Mouse (Mus musculus) forebrain, embryonic 11.5 days (tissue): ENCODE measurements around the gene Fosl2. TPM values are rescaled to one million over a fixed set of nuclear protein-coding genes. Genes with fewer than 3 reads are reported as not detected.

Experiments used
- ATAC-seq: fragments of 200-750 bp; cut with Nextera tagmentation; replicated peaks from 2 replicates; pipeline ENCODE4 v1.8.0; 2017; ENCODE audit warnings: moderate TSS enrichment; ENCODE audit not compliant: low FRiP score
- DNase-seq: peaks from one replicate; pipeline ENCODE4 v3.0.0-alpha.2; 2017; ENCODE audit warnings: low spot score
- H3K27ac ChIP-seq: fragments of 300-500 bp; sonication (generic); 2 replicates; pipeline ENCODE4 v1.5.1; 2014; ENCODE audit warnings: low read depth, low read length
- H3K27me3 ChIP-seq: fragments of 300-500 bp; sonication (generic); 2 replicates; pipeline ENCODE4 v1.6.1; 2014; ENCODE audit warnings: mild to moderate bottlenecking, low read length, mixed read lengths; ENCODE audit not compliant: control insufficient read depth, insufficient read depth
- H3K36me3 ChIP-seq: fragments of 300-500 bp; sonication (generic); 2 replicates; pipeline ENCODE4 v1.6.1; 2014; ENCODE audit warnings: mild to moderate bottlenecking, low read length, moderate library complexity, mixed read lengths; ENCODE audit not compliant: control insufficient read depth, insufficient read depth
- H3K4me1 ChIP-seq: fragments of 300-500 bp; sonication (generic); replicated peaks from 2 replicates; pipeline ENCODE4 v1.6.1; 2014; ENCODE audit warnings: low read length, mixed read lengths; ENCODE audit not compliant: control insufficient read depth, insufficient read depth
- H3K4me2 ChIP-seq: fragments of 300-500 bp; sonication (generic); 2 replicates; pipeline ENCODE4 v1.6.1; 2014; ENCODE audit warnings: low read depth, mild to moderate bottlenecking, low read length, moderate library complexity, mixed read lengths; ENCODE audit not compliant: severe bottlenecking
- H3K4me3 ChIP-seq: fragments of 300-500 bp; sonication (generic); 2 replicates; pipeline ENCODE4 v1.5.1; 2014; ENCODE audit warnings: low read depth, low read length
- H3K9ac ChIP-seq: fragments of 300-500 bp; sonication (generic); 2 replicates; pipeline ENCODE4 v1.6.1; 2014; ENCODE audit warnings: low read length
- H3K9me3 ChIP-seq: fragments of 300-500 bp; sonication (generic); 2 replicates; pipeline ENCODE4 v1.6.1; 2016; ENCODE audit warnings: low read length, mixed read lengths; ENCODE audit not compliant: control insufficient read depth
- WGBS: fragments of 180-500 bp; shearing (Covaris S2); extraction: QIAGEN DNeasy Blood & Tissue Kit; methylation state at CpG from one replicate; pipeline ENCODE4 v1.1.7; 2014; 5-methylcytosine and 5-hydroxymethylcytosine counted together
- polyA plus RNA-seq: library from polyadenylated mRNA; unstranded; fragments of >200 nt; fragmentation: Nextera tagmentation; extraction: Ambion mirVana; gene quantifications from 2 replicates; pipeline ENCODE4 v1.2.1, GENCODE M21; 2014

Fosl2 gene
- polyA plus RNA-seq, 1 experiment from 2014 or later: 0.68 TPM

DNA sequence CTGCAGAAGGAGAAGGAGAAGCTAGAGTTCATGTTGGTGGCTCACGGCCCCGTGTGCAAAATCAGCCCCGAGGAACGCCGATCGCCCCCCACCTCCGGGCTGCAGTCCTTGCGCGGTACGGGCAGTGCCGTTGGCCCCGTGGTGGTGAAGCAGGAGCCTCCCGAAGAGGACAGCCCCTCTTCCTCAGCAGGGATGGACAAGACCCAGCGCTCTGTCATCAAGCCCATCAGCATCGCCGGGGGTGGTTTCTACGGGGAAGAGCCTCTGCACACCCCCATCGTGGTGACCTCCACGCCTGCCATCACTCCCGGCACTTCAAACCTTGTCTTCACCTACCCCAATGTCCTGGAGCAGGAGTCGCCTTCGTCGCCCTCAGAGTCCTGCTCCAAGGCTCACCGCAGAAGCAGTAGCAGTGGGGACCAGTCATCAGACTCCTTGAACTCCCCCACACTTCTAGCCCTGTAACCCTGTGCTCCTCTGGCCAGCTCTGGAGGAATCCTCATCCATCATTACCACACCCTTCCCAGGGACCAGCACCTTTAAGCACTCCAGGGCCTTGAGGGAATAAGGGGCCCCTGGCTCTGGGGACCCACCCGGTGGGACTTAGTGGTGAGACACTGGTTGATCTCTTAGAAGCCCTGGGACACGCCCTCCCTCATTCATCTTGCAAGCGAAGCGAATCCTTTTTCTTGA is 17.3 kb downstream of the Fosl2 start:
- 70% methylated on average over 28 of the region's 28 CpGs for WGBS
- no peaks in the 10 kb centered on the region for H3K27me3 ChIP-seq
- H3K9me3 ChIP-seq: no peaks in the 10 kb centered on the region
- ATAC-seq (no peak), DNase-seq (no peak)
- no peak overlapping the region for H3K9ac ChIP-seq
- H3K4me2 ChIP-seq: peak overlapping the region; percentile 27; the same call in 1 of the 2 replicates
- no peaks in the 10 kb centered on the region for H3K36me3 ChIP-seq
- H3K27ac ChIP-seq: no peak overlapping the region
- H3K4me1 ChIP-seq: peaks cover 6% of the 10 kb centered on the region; the same call in 1 of the 2 replicates
- H3K4me3 ChIP-seq: no peak overlapping the region

DNA sequence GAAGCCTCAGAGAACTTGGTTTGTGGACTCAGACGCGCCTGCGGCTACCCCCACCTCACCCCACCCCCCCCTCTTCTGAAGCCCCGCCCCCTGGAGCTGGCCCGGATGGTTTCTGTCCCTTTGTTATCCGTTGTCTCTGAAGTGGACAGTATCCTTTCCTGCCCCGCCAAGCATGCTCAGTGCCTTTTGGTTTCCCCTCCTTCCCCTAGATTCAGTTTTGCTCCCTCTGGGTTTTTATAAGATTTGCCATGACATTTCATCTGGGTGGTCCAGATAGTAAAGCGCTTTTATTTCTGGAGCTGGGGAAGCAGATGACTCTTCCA is 17.8 kb downstream of the Fosl2 start:
- ATAC-seq (no peak), DNase-seq (no peak)
- no peaks in the 10 kb centered on the region for H3K36me3 ChIP-seq
- no peaks in the 10 kb centered on the region for H3K9me3 ChIP-seq
- WGBS: 12% methylated on average over 8 of the region's 8 CpGs
- peaks cover 6% of the 10 kb centered on the region; the same call in 1 of the 2 replicates for H3K4me1 ChIP-seq
- no peak overlapping the region for H3K27ac ChIP-seq
- H3K4me3 ChIP-seq: no peak overlapping the region
- H3K27me3 ChIP-seq: no peaks in the 10 kb centered on the region
- 0 out of 2 replicates have a peak overlapping the region, but pooled peaks have one; percentile 12 for H3K9ac ChIP-seq
- peak overlapping the region; percentile 27; the same call in 1 of the 2 replicates for H3K4me2 ChIP-seq

DNA sequence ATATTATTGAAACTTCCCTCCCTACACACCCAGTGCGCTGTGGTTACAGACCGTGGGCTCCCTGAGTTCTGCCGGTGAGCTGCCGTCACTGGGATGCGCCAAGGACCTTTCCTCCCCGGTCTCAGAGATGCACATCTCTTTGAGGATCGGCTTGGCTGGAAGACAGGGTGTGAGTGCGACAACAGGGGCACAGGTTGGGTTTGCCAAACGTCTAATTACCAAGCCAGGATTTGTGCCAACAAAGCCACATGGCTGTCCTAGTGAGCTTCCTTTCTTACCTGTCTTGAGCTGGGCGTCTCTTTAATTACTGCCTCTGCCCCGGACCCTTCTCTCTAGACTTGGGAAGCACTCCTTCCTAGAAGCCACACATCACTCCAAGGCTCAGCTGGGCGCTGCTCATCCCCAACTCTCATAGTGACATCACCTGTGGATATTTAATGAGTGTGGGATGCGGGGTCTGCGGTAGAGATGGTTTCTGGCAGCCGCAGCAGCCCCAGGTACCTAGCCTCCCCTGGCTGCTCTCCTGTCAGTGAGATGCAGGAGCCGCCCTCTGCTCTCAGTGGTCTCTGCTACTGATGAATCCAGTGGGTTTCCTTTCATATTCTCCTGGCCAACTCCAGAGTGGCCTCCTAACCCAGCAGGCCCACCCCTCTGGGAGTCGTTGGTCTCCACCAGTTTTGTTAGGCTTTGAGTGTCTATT is 18.3 kb downstream of the Fosl2 start:
- no peak overlapping the region for H3K27ac ChIP-seq
- H3K4me1 ChIP-seq: peaks cover 6% of the 10 kb centered on the region; the same call in 1 of the 2 replicates
- ATAC-seq: no peak
- no peak overlapping the region; the same call in 1 of the 2 replicates for H3K4me2 ChIP-seq
- H3K27me3 ChIP-seq: no peaks in the 10 kb centered on the region
- 63% methylated on average over 17 of the region's 17 CpGs for WGBS
- no peak for DNase-seq
- no peak overlapping the region for H3K9ac ChIP-seq
- H3K36me3 ChIP-seq: no peaks in the 10 kb centered on the region
- no peak overlapping the region for H3K4me3 ChIP-seq
- H3K9me3 ChIP-seq: no peaks in the 10 kb centered on the region

DNA sequence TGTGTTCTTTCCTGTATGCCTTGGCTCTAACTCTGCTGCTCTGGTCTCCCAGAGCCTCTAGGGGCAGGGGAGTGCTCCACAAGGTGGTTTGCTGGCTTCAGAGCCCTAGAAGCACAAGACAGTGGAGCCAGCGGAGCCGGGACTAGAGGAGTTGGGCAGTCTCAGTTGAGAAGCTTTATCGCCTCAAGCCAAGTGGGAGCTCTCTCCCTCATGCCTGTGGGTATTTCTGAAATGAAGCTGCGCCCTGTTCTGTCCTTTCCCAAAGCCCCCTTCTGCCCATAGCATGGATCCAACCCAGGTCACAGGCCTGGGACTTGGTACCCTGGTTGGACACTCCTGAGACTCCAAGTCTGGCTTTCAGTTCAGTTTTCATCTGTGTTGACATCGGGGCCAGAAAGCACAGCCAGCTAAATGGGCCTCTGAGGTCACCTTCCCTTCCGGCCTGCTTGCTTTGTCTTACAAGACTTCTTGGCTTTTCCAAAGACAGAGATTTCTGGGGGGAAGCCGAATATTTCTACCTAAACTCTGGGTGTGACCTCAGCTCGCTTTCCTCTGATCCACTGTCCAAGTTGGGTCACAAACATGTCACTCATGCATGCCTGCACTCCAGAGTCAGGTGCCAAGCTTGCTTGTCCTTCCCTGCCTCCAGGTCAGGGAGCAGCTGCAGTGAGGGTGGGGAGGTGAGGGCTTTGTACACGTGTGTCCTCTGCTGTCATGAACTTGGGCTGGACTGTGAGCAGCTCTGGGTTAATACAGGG is 19.5 kb downstream of the Fosl2 start:
- Histone ChIP-seq H3K4me3 (no peak overlapping the region), H3K36me3 (no peaks in the 10 kb centered on the region), H3K27ac (no peak overlapping the region), H3K27me3 (no peaks in the 10 kb centered on the region), H3K9me3 (no peaks in the 10 kb centered on the region), H3K9ac (no peak overlapping the region), H3K4me1 (peaks cover 6% of the 10 kb centered on the region; the same call in 1 of the 2 replicates), H3K4me2 (no peak overlapping the region)
- ATAC-seq (no peak), DNase-seq (no peak)
- 85% methylated on average over 9 of the region's 9 CpGs for WGBS

DNA sequence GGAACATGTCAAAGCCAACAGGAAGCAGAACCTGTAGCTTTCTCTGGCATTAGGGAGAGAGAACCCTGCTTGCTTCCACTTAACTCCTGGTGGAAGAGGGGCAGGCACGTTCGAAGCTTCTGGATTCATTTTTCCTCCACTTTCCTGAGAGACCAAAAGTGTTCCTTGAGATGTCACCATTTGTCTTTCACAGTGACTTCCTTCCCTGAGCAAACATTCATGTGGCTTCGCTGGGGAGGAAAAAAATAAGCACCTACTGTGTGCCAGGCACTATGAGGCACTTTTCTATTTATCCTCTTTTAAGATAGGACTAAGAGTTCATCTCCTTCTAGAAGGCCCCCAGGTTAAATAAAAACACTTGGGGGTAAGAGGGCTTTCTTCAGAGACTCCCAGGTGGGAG is 20.3 kb downstream of the Fosl2 start:
- DNase-seq (no peak), ATAC-seq (no peak)
- H3K27ac ChIP-seq: no peak overlapping the region
- H3K9me3 ChIP-seq: no peaks in the 10 kb centered on the region
- peaks cover 6% of the 10 kb centered on the region; the same call in 1 of the 2 replicates for H3K4me1 ChIP-seq
- 86% methylated on average over 3 of the region's 3 CpGs for WGBS
- no peak overlapping the region for H3K4me3 ChIP-seq
- no peaks in the 10 kb centered on the region for H3K27me3 ChIP-seq
- H3K36me3 ChIP-seq: no peaks in the 10 kb centered on the region
- no peak overlapping the region for H3K4me2 ChIP-seq
- H3K9ac ChIP-seq: no peak overlapping the region

DNA sequence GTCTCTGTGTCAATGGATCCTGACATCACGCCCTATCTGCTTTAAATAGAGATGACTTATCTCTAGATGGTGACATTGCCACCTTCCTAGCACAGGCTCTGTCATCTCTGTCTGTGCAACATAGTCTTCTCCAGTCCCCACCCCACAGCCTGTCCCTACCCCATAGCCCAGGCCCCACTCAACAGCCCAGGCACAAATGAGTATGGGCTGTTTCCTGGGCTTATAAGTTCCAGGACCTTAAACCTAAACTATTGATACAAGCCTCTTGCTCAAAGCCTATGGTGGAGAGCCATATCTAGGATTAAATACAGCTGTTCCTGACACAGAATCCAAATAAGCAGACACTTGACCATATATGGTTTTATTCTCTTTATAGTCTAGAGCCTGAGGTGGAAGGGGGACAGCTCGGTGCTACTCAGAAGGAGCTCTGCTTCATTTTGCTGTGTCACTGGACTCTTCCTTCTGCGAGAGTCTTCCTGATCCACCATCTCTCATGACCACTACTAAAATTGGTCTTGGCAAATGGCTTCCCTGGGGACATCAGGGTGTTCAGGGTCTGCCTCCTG is 28.0 kb downstream of the Fosl2 start:
- 89% methylated on average over 3 of the region's 3 CpGs for WGBS
- no peak overlapping the region for H3K4me3 ChIP-seq
- H3K9ac ChIP-seq: no peak overlapping the region
- DNase-seq (no peak), ATAC-seq (no peak)
- no peak overlapping the region for H3K27ac ChIP-seq
- no peaks in the 10 kb centered on the region for H3K27me3 ChIP-seq
- no peaks in the 10 kb centered on the region for H3K4me1 ChIP-seq
- no peaks in the 10 kb centered on the region for H3K9me3 ChIP-seq
- no peaks in the 10 kb centered on the region for H3K36me3 ChIP-seq
- no peak overlapping the region for H3K4me2 ChIP-seq

DNA sequence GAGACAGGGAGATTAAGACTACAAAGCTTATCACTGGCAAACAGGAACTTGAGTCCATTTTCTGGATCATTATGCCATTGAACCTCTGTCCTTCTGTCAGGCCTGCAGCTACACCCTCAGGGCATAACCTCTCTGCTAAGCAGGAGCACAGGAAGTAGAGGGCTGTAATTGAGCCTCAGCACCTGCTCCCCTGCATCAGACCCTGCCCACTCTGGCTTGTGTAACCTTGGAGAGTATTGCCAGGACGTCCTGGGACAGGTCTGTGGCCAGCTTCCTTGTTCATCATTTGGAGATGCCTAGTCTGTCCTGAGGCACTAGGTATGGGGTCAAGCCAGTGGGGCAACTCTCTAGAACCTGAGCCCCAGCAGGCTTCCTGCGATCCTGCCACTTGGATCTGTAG is 36.6 kb downstream of the Fosl2 start:
- H3K4me1 ChIP-seq: no peaks in the 10 kb centered on the region
- DNase-seq (no peak), ATAC-seq (no peak)
- H3K9me3 ChIP-seq: no peaks in the 10 kb centered on the region
- 81% methylated on average over 2 of the region's 2 CpGs for WGBS
- no peak overlapping the region for H3K4me3 ChIP-seq
- no peaks in the 10 kb centered on the region for H3K27me3 ChIP-seq
- H3K9ac ChIP-seq: no peak overlapping the region
- H3K36me3 ChIP-seq: no peaks in the 10 kb centered on the region
- H3K27ac ChIP-seq: no peak overlapping the region
- no peak overlapping the region for H3K4me2 ChIP-seq

DNA sequence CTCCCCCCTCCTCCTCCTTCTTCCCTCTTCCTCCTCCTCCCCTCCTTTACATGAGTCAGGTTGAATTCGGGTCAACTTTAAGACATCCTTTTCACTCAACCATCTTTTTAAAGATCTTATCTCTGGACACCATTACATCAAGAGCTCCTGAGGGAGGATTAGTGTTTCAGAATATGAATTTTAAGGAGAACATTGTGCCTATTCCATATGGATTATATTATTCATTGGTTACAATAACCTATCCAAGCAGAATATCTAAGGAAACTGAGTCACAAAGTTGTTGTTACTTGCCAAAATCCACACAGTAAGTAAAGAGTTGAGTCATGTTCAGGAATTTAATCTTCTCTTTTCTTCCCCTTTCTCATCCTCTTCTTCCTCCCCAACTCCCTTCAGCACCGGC is 41.2 kb downstream of the Fosl2 start:
- 76% methylated on average over 2 of the region's 2 CpGs for WGBS
- Histone ChIP-seq H3K27me3 (no peaks in the 10 kb centered on the region), H3K4me1 (no peaks in the 10 kb centered on the region), H3K36me3 (no peaks in the 10 kb centered on the region), H3K27ac (no peak overlapping the region), H3K9ac (no peak overlapping the region), H3K4me2 (no peak overlapping the region), H3K4me3 (no peak overlapping the region), H3K9me3 (no peaks in the 10 kb centered on the region)
- DNase-seq (no peak), ATAC-seq (no peak)
